Mouse (Mus musculus) heart, postnatal 4 days (tissue): ENCODE measurements around the gene Cypt15. TPM values are rescaled to one million over a fixed set of nuclear protein-coding genes. Genes with fewer than 3 reads are reported as not detected.
"Not testable (repeated sequence)": the region's sequence is repeated elsewhere in the genome, so short reads cannot be mapped to it uniquely, and the experiment has no call there.

Experiments
- DNase-seq: peaks from one replicate; pipeline ENCODE4 v3.0.0; 2021
- total RNA-seq, 2 experiments: library from RNA; stranded (reverse); gene quantifications; 2 replicates each; pipeline ENCODE4 v1.2.3; 2021

Cypt15 gene
- total RNA-seq, result not detected

DNA sequence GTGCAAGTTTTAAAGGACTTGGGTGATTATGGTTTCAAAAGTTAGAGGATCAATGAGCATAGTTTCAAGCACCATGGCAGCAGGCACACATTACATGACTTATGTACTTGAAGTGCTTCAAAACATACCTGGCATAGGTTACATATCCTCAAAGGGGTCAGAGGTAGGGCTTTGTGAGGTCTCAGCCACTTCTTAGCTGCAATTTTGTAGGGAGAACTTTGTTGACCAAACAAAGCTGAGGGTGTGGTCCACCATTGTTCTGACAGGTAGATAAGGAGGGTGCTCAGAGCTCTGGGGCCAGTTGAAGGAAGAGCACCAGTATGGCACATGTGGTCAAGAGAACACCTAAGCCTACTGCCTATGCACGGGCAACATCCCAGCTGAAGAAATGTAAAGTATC is at the start of gene Cypt15:
Gene Cypt15 (plus strand): TSS at position 301 of the 400 bp plus-strand sequence.
- DNase-seq, result not testable (repeated sequence)

DNA sequence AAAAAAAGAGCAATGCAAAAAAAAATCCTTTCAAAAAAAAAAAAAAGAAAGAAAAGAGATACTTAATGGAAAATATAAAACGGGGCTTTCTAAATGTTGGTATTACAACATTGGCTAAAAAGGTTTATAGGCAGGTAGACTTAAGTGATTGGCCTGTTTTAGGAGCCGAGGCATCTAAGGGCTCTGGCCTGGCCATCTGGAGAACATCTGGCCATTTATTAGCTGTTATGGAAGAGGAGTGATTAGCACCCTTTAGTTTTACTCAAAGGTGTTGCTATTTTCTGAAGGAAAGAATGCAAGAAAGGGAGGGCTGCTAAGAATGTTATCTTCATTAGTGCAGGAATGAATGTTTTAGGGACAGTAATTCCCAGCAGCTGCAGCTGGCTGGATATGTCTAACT is 24.9 kb downstream of the Cypt15 start:
- no peak for DNase-seq

DNA sequence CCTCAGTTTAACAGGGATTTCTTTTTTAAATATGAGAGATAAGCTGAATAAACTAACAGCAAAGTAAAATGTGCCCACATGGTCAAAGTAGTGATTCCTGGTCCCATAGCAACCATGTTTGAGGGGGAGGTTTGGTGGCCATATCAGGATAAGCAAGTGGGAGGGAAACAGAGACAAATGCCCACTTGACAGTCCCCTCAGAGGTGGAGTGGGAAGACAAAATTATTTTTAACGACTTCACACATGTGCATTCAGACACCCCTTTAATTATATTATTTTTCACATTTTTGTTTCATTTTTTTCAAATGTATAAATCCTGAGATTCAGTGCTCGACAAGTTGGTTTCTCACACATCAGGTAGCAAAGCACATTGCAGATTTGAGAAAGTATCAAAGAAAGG is 32.8 kb downstream of the Cypt15 start:
- no peak for DNase-seq

GRCm38 (mm10) chrX:39383806-39384205 is 37.7 kb downstream of the Cypt15 start:
- no peak for DNase-seq
